Mouse (Mus musculus): ENCODE results near the gene Foxp1. TPM values are rescaled to one million over a fixed set of nuclear protein-coding genes. Genes with fewer than 3 reads are reported as not detected.

Foxp1 gene
- total RNA-seq, 2 experiments from 2014 or later, result 82.4 to 85.4 TPM

DNA sequence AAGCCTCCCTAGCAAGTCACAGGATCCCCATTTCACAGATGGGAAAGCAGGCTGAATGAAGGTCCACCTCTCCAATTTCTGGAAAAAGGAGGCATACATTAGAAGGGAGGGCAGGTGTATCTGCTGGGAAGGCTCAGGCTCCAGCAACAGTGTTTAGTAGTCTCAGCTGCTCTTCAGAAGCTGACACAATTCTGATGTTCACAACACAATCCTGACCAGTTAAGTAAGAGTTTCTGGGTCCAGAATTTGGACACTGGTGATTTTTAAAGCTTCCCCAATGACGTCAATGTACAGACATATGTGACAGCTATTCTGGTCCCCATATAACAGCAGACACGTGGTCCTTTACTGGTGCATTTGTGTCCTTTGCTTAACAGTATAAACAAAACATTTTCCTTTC is 169.1 kb downstream of the Foxp1 start:
- no peak for DNase-seq

DNA sequence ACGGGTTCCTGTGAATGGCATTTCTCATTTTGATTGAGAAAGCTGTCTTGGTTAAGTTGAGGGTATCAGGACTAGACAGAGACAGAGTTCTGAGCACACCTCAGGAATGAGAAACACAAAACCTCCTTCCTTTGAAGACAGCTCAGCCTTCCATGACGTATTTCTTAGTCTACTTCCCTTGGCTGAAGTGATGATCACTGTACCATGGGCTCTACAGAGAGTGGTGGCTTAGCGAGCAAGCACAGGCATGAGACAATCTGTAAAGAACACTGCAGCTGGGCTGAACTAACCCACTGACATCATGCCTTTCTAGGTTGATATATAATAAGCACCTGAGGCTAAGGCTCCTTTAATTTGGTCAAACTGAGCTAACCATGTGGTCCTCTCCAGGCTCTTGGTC is 172.0 kb downstream of the Foxp1 start:
- no peak for DNase-seq

DNA sequence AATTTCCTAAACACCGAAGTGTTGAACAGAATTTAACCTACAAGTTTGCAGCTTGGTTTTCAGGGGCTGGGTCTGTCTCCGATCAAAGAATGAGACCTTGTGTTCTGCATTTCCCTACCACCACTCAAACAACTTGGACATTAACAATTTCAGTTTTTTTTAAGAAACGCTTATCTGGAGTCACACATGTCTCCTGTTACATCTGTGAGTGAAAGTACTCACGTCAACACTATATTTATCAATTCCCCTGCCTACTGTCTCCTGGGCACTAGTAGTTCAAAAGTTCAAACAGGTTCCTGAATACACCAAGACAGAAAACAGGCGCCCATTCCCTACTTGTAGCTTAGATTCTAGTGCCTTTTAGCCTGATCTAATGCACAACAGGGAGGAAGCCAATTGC is 172.4 kb downstream of the Foxp1 start:
- no peak for DNase-seq

DNA sequence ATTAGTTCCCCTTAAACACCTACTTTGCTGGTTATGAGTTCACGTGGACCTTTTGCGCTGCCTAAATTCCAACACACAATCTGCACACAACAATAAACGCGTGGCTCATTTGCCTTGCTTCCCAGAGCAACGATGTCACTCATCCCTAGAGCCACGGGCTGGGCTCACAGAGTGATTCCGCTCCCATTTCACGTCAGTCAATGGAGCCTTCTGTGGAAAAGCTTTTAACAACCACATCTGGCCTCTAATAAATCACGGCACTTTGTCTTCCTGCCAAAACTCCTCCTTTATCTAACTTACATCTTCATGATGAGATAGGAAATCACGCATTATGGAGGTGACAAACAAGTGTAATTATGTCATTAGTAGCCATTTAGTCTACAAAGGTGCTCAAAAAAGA is 174.7 kb downstream of the Foxp1 start:
- DNase-seq, result no peak

DNA sequence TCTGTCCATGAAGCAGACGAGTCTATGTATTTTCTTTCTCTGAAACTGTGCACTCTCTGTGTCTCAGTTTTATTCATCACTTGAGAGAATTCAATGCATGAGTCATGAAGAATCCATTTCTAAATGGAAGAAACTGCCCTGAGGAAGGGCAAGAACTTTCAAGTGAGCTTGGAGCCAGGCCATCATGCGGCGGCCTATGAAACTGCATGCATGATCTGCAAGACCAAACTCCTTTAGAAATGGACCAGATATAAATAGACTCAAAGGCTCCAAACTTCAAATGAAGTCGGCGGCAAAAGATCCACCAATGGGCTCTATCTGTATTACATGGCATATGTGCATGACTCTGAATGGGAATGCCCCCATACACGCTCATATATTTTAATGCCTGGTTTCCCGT is 177.6 kb downstream of the Foxp1 start:
- no peak for DNase-seq

DNA sequence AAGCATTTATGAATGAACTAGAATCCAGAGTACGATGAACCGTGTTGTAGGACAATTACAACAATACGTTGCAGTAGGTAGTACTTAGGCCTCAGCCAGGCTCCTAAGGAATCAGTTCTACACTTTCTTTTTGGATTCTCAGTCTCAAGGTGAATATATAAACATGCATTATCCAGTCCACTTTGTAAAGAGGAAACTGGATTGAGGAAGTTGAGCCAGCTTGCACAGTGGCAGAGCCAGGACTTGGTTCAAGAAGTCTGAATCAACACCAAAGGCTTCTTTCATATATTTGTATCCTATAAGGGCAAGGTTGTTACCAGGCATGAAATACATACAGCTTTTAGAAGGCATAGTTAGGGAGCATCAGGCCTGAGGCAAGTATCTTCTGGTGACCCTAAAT is 178.2 kb downstream of the Foxp1 start:
- DNase-seq, result no peak

DNA sequence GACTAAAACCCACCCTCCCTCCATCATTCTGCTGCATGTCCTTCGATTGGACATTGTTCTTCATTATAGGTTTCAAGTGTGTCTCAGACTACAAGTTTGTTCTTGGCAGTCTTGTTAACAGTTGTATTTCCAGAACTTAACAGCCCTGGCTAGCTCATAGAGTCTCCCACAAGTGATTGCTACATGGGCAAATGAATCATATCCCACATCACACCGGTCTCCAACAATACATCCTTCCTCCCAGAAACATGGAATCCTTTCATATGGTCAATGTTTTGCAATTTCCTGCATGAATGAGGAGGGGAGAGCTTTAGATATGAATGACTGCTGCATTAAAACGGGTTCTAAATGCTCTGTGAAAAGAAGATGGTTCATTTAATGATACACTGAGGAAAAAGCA is 178.7 kb downstream of the Foxp1 start:
- no peak for DNase-seq

DNA sequence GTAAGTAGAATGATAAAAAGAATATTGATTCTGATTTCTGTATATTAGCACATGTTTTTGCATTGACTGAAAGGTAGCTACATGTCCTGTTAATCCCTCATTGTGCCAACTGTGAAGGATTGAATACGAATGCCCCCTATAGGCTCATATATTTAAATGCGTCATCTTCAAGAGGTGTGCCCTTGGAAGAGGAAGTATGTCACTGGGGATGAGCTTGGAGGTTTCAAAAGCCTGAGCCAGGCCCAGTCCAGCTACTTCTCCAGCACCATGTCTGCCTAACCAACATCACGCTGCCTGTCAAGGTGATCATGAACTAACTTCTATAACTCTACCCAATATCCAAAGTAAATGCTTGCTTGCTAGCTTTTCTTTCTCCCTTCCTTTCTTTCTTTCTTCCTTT is 180.1 kb downstream of the Foxp1 start:
- DNase-seq, result no peak

DNA sequence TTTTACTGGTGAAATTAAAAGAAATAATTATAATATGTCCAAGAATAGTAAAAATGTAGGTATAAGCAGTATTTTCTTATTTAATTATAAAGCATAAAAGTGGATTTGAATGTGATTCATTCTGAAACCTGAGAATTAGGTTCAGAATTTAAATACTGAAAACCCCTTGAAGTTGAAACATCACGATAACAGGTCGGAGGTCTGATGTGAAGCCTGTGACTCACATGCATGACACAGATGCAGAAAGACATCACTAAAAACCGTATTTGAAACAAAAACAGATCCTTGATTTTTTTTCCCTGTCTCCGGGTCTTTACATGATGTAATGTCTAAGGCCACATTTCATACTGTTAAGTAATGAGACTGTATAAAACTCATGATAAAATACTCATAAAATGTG is 181.6 kb downstream of the Foxp1 start:
- no peak for DNase-seq

DNA sequence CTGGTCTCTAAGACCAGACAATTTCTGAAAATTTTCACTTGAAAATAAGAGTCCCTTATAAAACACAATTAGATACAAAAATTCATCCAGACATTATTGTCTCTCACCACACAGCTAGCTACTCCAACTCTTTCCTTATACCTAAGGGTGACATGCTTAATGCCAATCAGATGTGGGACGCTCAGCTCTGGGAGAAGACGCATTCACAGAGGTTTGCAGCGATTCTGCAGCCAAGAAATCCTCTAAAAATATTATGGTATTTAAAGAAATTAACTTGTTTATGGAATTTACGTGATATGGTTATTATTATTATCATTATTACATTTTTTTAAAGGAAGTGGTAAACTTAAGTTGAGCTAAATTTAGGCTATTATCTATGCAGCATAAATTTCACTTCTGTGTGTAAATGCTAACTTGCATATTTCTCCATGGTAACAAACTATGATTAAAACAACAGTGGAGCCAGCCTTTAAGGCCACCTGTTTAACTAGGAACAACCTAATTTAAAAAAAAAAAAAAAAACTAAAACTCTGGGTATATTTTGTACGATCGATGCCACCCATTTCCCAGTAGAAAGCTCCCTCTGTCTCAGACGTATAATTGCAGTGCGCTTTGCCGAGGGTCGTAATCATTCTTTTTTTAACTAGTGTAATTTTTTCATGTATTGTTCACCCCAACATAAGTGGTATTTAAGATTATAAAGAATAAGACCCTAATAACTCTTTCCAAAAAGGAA is 182.4 kb downstream of the Foxp1 start:
- DNase-seq, result no peak

DNA sequence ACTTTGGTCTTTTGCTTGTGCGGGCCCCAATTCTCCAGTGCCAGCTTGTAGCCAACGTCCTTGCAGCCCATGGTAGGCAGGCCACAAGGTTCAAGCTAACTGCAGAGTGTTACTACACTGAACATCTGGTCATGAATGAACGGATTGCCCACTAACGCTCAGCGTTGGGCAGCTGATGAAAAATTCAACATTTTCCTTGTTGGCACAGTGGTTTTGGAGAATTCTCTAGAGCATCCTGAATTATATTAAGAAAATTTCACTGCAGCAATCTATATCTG is 183.2 kb downstream of the Foxp1 start:
- no peak for DNase-seq

DNA sequence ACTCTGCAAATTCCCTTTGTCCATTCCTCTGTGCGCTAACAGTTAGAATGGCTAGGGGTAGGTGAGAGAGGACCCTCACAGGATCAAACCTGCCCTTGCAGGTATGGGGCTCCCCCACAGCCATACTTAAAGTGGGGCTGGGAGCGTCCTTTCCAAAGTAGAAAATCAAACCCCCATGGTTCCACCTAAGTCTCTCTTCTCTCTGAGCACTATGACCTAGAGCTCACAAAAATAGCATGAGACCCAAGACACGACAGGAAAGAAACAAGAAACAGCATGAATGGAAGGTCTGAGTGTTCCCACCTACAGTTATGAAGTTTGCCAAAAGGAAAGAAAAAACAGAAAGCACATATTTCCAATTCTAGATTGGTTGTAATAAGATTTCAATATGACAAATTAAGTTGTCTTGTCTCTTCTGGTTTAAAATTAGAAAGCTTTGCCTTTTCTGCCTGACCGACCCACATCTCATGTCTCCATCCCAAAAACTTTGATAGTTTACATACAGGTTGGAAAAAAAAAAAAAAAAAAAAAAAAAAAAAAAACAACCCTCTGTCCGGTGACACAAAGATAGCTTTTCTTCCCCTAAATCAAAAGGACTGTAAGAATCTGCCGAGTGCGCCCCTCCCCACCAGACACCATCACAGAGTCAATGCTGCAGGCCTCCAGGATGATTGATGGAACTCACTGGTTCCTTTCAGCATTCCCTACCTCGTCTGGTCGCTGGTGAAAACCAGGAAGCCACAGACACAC is 183.8 kb downstream of the Foxp1 start:
- DNase-seq, result no peak

DNA sequence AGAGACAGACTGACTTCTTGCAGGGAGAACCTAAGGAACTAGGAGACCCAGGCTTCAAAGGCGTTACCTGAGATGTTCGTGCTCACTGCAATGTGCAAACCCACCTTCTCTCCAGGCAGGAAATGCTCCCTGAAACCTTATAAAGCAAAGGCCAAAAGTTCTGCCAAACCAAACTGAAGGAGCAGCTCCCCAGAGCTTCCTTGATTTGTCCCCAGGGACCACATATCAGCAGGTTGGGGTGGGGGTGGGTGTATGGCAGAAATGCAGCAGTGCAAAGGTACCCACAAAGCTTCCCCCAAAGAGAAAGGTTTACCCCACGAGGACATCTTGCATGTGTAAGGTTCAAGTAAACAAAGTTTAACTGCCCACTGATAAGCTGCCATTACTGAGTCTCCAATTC is 184.3 kb downstream of the Foxp1 start:
- no peak for DNase-seq

DNA sequence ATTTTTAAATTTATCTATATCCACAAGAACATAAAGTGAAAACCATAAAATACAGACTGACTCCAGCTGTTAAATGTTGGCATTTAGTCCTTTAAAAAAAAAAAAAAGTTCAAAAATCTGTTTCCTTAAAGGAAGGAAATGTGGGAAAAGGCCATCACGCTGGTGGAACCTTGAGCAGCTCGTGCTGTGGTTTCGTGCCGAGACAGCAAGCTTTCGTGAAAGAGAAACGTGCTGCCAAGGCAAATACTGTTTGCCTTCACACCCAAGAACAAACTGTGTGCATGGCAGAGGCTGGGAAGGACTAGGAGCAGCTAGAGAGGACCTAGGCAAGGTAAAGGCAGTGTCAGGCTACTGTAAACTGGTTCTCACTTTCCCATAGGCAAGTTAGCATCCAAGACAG is 184.9 kb downstream of the Foxp1 start:
- DNase-seq, result no peak

DNA sequence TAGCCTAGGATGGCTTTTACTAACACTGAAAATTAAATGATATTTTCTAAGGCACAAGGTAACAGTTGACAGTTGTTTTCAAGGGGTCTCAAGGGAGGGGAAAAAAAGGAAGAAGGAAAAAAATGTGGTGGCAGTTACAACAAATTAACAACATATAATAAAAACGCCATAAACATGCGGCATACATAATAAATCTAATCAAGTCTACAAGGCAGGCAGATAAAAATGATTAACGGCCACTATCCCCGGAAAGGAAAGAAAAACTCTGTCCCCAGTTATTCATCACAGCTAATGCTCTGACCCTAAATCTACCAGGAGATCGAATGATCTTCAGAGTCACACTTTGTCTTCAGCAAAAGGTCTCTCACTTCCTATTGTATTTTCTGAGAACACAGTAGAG is 186.3 kb downstream of the Foxp1 start:
- no peak for DNase-seq

DNA sequence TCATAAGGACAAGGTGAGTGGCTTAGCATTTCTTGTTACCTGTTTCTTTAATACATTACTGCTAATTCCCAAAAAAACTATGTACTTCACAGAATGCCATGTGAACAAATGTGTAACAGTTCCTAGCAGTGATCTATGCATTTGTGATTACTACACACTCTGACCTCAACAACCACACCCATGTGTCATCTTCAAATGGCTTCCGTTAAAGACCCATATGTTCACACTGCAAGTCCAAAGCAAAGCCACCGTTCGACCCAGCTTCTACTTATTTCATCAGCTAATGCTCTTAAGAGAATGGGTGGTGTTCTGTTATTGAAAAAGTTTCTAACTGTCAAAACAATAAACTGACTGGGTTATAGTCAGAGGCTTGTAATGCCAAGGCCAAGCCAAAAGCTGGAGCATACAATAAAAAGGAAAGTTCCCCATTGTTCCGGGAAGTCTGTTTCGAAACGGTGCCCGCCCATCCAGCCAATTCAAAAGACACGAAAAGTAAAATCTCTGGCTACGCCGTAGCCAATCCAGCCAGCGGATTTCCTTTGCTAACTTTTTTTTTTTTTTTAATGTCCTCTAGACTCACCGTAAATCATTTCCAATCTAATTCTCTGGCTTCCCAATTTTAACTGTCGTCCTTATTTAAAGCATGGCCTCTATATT is 187.2 kb downstream of the Foxp1 start:
- no peak for DNase-seq

DNA sequence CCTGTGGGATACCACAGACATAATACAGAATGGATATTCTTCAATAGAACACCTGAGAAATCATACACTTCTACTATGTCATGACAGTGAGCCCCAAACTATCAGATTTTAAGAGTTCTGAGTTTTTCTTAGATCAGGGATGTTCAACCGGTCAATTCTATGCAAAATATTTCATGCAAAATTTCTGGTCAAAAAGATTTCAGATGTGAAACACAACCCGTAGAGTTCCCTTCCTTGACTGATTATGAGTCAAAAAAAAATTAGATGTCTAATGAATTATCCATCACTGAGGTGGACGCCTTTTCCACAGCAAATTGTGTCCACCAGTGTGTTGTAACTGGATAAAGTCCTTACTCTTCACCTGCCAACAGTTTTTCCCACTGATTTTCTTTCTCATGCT is 188.3 kb downstream of the Foxp1 start:
- DNase-seq, result no peak

DNA sequence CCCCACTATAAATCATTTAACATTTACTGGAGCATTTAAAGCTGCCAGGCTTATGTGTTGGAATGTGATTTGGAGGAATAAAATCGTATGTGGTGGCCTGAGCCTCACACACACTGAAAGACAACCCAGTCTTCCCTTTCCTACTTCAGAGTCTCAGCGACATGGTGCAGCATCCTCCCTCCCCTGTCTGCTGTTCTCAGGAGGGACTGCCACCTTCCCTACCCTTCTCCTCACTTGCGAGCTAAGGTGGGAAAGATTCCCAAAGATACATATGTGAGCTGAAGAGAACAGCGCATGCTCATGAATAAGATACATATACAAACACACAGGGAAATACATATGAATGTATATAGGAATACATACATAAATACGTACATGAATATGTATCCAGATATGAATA is 189.4 kb downstream of the Foxp1 start:
- DNase-seq, result no peak

DNA sequence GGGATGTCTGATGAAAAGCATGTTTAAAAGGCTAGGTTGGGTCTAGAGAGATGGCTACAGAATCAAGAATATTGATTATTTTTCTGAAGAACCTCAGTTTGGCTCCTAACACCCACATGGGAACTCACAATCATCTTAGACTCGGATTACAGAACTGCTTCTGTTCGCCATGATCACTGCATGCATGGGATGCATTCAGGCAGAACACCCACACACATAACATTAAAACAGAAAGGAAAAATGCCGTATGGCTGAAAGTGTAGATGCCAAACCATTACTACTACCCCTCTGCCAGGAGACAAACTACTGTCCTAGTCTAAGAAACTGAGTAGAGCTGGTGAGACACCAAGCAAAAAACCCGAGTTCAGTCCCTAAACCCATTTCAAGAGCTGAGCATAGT is 192.4 kb downstream of the Foxp1 start:
- DNase-seq, result no peak

DNA sequence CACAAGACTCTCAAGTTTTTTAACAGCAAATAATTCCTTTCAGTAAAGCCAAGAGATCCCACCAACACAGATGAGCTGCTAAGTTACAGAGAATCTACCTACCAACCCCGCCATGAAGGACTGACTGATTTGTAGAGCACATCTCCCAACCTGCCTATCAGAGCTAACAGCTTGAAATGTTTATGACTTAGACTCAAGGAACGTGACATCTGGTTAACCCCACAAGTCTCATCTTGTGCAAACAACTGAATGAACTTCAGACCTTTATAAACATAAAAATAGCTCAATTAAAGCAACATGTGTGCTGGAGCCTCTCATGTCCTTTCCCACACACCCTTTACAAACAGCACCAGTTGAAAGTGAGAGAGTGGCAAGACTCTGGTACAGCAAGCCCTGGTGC is 193.9 kb downstream of the Foxp1 start:
- no peak for DNase-seq

DNA sequence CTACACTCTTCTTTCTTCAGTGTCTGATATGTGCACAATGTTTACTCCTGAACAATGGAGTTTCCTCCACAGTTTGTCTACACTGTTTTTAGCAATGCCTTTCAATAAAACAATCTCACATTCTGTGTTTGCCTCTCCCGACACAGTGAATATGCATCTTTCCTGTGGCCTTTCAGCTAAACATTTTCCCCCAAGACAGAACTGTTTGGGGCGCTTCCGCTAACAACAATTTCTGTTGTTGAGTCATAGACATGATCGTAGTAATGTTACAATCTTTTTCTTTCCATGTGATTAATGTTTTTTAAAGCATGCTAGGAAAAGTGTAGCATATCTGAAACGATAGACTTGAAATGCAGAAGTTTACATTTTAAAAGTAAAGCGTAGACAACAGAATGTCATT is 194.4 kb downstream of the Foxp1 start:
- no peak for DNase-seq

DNA sequence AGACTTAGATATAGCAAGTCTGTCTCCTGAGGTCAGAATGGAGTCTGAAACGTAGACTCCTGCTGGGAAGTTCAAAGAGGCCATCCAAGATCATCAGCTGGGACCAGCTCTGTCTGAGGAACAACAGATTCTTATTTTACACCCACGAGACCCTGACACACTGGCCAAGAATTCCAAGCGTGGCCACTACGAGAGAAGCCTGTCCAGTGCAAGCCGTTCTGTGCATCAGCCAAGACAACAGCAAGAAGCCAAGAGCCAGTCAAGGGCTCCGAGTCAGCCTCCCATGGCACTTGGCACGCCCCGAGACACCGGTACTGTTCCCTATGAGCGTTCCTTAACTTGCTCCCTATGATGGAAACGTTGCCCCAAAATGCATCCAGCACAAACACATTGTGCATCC is 194.8 kb downstream of the Foxp1 start:
- DNase-seq, result no peak

DNA sequence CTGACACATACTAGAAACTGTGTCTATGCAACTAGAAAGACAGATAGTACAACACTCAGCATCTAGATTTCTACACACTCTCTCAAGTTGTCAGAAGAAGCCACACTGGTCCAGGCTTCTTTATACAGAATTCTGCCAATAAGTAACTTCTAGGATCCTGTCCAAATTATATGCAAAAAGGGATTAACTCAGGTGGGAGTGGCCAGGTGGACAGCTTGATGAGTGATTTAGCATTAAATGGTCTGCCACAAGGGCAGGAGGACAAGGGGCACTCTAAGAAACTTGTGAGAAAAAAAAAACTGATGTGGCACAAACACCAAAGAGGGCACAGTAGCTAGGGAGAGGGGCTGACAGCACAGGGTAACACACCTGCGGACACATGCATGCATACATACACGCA is 196.6 kb downstream of the Foxp1 start:
- DNase-seq, result no peak

DNA sequence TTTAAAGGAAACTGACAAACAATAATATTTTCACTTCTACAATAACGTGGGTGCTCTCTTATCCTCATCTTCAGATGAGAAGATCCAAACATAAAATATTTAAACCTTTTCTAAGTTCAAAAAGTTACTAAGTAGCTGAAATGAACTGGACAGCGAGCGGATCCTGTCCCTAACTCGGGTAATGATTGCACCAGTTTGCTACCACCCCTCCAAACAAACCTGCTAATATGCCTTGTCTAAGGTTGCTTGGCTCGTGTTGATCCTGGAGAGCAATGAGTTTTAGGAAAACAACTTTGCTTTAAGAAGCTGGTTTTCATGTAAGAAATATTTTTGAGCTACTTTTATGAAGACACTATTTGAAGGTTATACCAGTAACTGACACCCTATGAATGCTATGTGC is 197.1 kb downstream of the Foxp1 start:
- DNase-seq, result no peak

Measured in layer of hippocampus, postnatal 36 days (tissue).